Mouse (Mus musculus) cortical plate, adult 2 months (tissue): ENCODE results near the gene Ubr7.

ENCODE experiments used
- CTCF ChIP-seq: fragments of 200-500 bp; IDR thresholded peaks from 2 replicates; pipeline ENCODE4 v1.5.1; 2011; ENCODE audit warnings: mild to moderate bottlenecking, control low read depth, low read length; ENCODE audit not compliant: insufficient read depth; ENCODE audit errors: extremely low read depth
- POLR2A ChIP-seq: fragments of 200-500 bp; IDR thresholded peaks from 2 replicates; pipeline ENCODE4 v1.6.1; 2011; ENCODE audit warnings: mild to moderate bottlenecking, low read length, control low read depth; ENCODE audit not compliant: insufficient read depth; ENCODE audit errors: extremely low read depth

DNA sequence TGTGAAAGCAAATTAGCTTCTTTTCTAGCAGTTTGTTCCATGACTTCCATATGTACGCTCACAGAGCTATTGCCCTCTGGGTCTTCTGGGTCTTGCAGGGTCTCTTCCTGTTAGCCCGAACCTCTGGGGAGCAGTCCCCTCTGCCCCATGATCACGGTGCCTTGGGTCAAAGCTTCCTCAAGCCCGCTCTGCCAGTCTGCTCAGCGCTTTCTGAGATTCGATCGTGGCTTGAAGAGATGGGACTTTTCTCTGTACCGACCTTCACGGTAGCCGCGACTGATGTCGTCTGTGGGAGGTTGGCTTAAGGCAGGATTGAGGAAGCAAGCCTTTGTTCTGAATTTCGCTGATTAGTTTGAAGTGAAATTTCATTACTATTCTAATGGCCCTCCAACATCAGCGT is 18.3 kb downstream of the Ubr7 start:
- TF ChIP-seq CTCF (no peak), POLR2A (no peak)
